In the genomic region with DNA sequence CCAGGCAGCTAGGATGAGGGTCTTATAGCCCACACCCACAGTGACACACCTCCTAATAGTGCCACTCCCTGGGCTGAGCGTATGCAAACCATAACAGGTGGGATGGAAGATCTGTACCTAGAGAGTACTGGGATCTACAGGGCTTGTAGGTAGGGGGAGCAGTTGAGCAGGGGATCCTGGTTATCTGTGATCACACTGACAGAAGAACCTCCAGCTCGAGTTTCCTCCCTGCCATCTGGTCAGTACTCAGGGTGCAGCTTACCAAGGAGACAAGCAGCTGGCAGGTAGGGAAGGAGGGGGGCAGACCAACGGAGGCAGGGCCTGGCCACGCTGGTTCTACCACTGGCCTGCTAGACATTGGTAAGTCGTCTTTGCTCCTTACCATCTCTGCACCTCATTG, we compare ENCODE assay signal across 9 mouse cellular contexts. TPM values are rescaled to one million over a fixed set of nuclear protein-coding genes. Genes with fewer than 3 reads are reported as not detected.
DNase-seq lines count a peak whose midpoint lies in the region; ATAC-seq and TF ChIP-seq lines count a peak whose summit lies in the region.
"Had no signal": no experiment of that assay in that cellular context is flagged by ENCODE, and none has a peak within 500 bp of the region (broad histone marks: within the 10 kb centered on the region; RNA-seq: fewer than 3 reads in every experiment).

No protein-coding gene starts in this region.

- no peak for TF ChIP-seq EP300 in heart, adult 2 months (IDR thresholded peaks at IDR 0.05; ENCODE audit: insufficient read depth, low read depth, low read length)
- no peak for TF ChIP-seq EP300 in ES-Bruce4 (IDR thresholded peaks at IDR 0.05; ENCODE audit: insufficient read depth, low read depth, low read length)

- no peaks in the 10 kb centered on the region for H3K36me3 ChIP-seq in heart, adult 2 months (ENCODE audit: control insufficient read depth, insufficient read depth, low read length)
- H3K36me3 ChIP-seq in heart, embryonic 11.5 days (ENCODE audit: control insufficient read depth, insufficient read depth, low read length) = no peaks in the 10 kb centered on the region
- H3K36me3 ChIP-seq in ES-Bruce4 (ENCODE audit: control insufficient read depth, insufficient read depth, low read length, poor library complexity, severe bottlenecking) = no peaks in the 10 kb centered on the region

- 25% methylated on average over 5 of the region's 5 CpGs for WGBS in heart, adult 2 months
- WGBS in heart, embryonic 11.5 days (ENCODE audit: insufficient replicate concordance) = 17% methylated on average over 5 of the region's 5 CpGs

- H3K27me3 ChIP-seq in heart, adult 2 months (ENCODE audit: control insufficient read depth, insufficient read depth, low read length) = no peaks in the 10 kb centered on the region
- no peaks in the 10 kb centered on the region; the same call in 1 of the 2 replicates for H3K27me3 ChIP-seq in heart, embryonic 11.5 days (ENCODE audit: control insufficient read depth, insufficient read depth, low read length)
- H3K27me3 ChIP-seq in ES-Bruce4 (ENCODE audit: control insufficient read depth, insufficient read depth, low read length, poor library complexity, severe bottlenecking) = no peaks in the 10 kb centered on the region

- no peak overlapping the region for H3K27ac ChIP-seq in heart, adult 2 months
- no peak overlapping the region for H3K27ac ChIP-seq in heart, embryonic 11.5 days (ENCODE audit: low read depth, low read length)
- H3K27ac ChIP-seq in ES-Bruce4 (ENCODE audit: insufficient read depth, low read length) = no peak overlapping the region

- intact Hi-C loops in heart, adult 2 months (cut with DNase I) = no loop called here

- no peaks in the 10 kb centered on the region for H3K79me2 ChIP-seq in heart, adult 2 months (replicated peaks; ENCODE audit: control insufficient read depth, insufficient read depth, low read length)

- no peak overlapping the region for H3K4me3 ChIP-seq in heart, adult 2 months
- no peak overlapping the region for H3K4me3 ChIP-seq in heart, embryonic 11.5 days (ENCODE audit: low read depth, low read length)
- H3K4me3 ChIP-seq in ES-Bruce4 (ENCODE audit: low read depth, low read length) = no peak overlapping the region

- H3K4me2 ChIP-seq in heart, embryonic 11.5 days = no peak overlapping the region

- TF ChIP-seq CTCF in heart, adult 2 months (IDR thresholded peaks at IDR 0.05) = peak; percentile 52
- peak; percentile 29 for TF ChIP-seq CTCF in ES-Bruce4 (IDR thresholded peaks at IDR 0.05; ENCODE audit: low read depth, low read length)

- H3K9ac ChIP-seq in heart, adult 2 months (ENCODE audit: low read depth, low read length) = no peak overlapping the region
- H3K9ac ChIP-seq in heart, embryonic 11.5 days (ENCODE audit: low read depth, low read length) = no peak overlapping the region
- no peak overlapping the region for H3K9ac ChIP-seq in ES-Bruce4 (ENCODE audit: low read depth, poor library complexity, severe bottlenecking)

- ATAC-seq in heart, embryonic 11.5 days (replicated peaks; ENCODE audit: insufficient number of reproducible peaks, low FRiP score, low TSS enrichment) = no peak
- no peak for ATAC-seq in inflammation-experienced regulatory T-cells, adult 6 months

- no peak for DNase-seq in heart, adult 2 months
- peak; percentile 80 for DNase-seq in cerebellum, adult 9-10 months
- peak; percentile 31 for DNase-seq in kidney, adult 9 months
- DNase-seq in lung, postnatal 36 days = peak; percentile 45
- no peak for DNase-seq in natural killer cell, adult 2 months (ENCODE audit: low spot score in 2 of 2)

- no peak for TF ChIP-seq POLR2A in heart, adult 2 months (IDR thresholded peaks at IDR 0.05; ENCODE audit: insufficient read depth, low read depth, low read length)
- no peak for TF ChIP-seq POLR2A in ES-Bruce4 (IDR thresholded peaks at IDR 0.05; ENCODE audit: insufficient read depth, low read length)

- no peaks in the 10 kb centered on the region for H3K9me3 ChIP-seq in heart, embryonic 11.5 days (replicated peaks; ENCODE audit: control insufficient read depth, low read length)
- H3K9me3 ChIP-seq in ES-Bruce4 (replicated peaks; ENCODE audit: control insufficient read depth, insufficient read depth, low read length, poor library complexity, severe bottlenecking) = no peaks in the 10 kb centered on the region

- no peaks in the 10 kb centered on the region for H3K4me1 ChIP-seq in heart, adult 2 months (ENCODE audit: control insufficient read depth, insufficient read depth, low read length)
- no peaks in the 10 kb centered on the region for H3K4me1 ChIP-seq in heart, embryonic 11.5 days (ENCODE audit: control insufficient read depth, insufficient read depth, low read length)
- H3K4me1 ChIP-seq in ES-Bruce4 (ENCODE audit: control insufficient read depth, insufficient read depth, low read length) = no peaks in the 10 kb centered on the region

RNA-seq across cellular contexts. Expression of gene Cib2, which starts 7.6 kb away (rescaled TPM):
- total RNA-seq in heart, adult 2 months (2021) = 1 to 10 TPM; 2.1 TPM
- polyA plus RNA-seq in heart, adult 2 months (2012; rRNA removed) = 4.1 and 5.9 TPM in 2 replicates
- 6.1 TPM in 2 replicates for polyA plus RNA-seq in heart, embryonic 11.5 days (2014; fragmentation: Nextera tagmentation; extraction: Ambion mirVana)
- polyA plus RNA-seq in ES-Bruce4 (2011; ENCODE audit: insufficient read depth, insufficient read length, low read depth, missing spikeins) = 4.6 and 4.8 TPM in 2 replicates
- polyA plus RNA-seq in inflammation-experienced regulatory T-cells, adult 6 months (2017; shearing (Covaris generic)) = 1 to 10 TPM in 1 of 3 experiments, under 1 TPM in 2; 0.55 to 4.9 (median 0.96) TPM

RNA-seq across cellular contexts. Expression of gene Sh2d7, which starts 13.6 kb away (rescaled TPM):
- not detected for total RNA-seq in heart, adult 2 months (2021)
- polyA plus RNA-seq in heart, adult 2 months (2012; rRNA removed) = 0.08 TPM in 1 of 2 replicates, not detected in the other
- not detected in 2 replicates for polyA plus RNA-seq in heart, embryonic 11.5 days (2014; fragmentation: Nextera tagmentation; extraction: Ambion mirVana)
- polyA plus RNA-seq in ES-Bruce4 (2011; ENCODE audit: insufficient read depth, insufficient read length, low read depth, missing spikeins) = not detected in 2 replicates
- polyA plus RNA-seq in inflammation-experienced regulatory T-cells, adult 6 months (2017; shearing (Covaris generic)) = not detected
- total RNA-seq: heart, postnatal 14 days had no signal

RNA-seq across cellular contexts. Expression of gene Idh3a, which starts 33.7 kb away (rescaled TPM):
- 100 to 1,000 TPM; 507 to 582 TPM for total RNA-seq in heart, adult 2 months (2021)
- 367 and 618 TPM in 2 replicates for polyA plus RNA-seq in heart, adult 2 months (2012; rRNA removed)
- 441 and 486 TPM in 2 replicates for polyA plus RNA-seq in heart, embryonic 11.5 days (2014; fragmentation: Nextera tagmentation; extraction: Ambion mirVana)
- 134 and 140 TPM in 2 replicates for polyA plus RNA-seq in ES-Bruce4 (2011; ENCODE audit: insufficient read depth, insufficient read length, low read depth, missing spikeins)
- polyA plus RNA-seq in inflammation-experienced regulatory T-cells, adult 6 months (2017; shearing (Covaris generic)) = 100 to 1,000 TPM; 110 to 244 (median 135) TPM

RNA-seq across cellular contexts. Expression of gene Dmxl2, which starts 51.0 kb away (rescaled TPM):
- 10 to 100 TPM; 20.6 to 27.6 TPM for total RNA-seq in heart, adult 2 months (2021)
- polyA plus RNA-seq in heart, adult 2 months (2012; rRNA removed) = 6.7 and 9.8 TPM in 2 replicates
- polyA plus RNA-seq in heart, embryonic 11.5 days (2014; fragmentation: Nextera tagmentation; extraction: Ambion mirVana) = 7.6 and 12.5 TPM in 2 replicates
- 11.4 and 15.9 TPM in 2 replicates for polyA plus RNA-seq in ES-Bruce4 (2011; ENCODE audit: insufficient read depth, insufficient read length, low read depth, missing spikeins)
- under 1 TPM; 0.09 to 0.23 (median 0.18) TPM for polyA plus RNA-seq in inflammation-experienced regulatory T-cells, adult 6 months (2017; shearing (Covaris generic))

Comparison
In these comparisons a context has a peak if more than half of its experiments do, and no peak if none do; other contexts are left out.
1. DNase-seq: peak in cerebellum, adult 9-10 months (single experiment), kidney, adult 9 months (single experiment) and lung, postnatal 36 days (single experiment); none in heart, adult 2 months (0 of 2) and natural killer cell, adult 2 months (0 of 2).